ENCODE assay signal across 8 mouse cellular contexts in the genomic region with DNA sequence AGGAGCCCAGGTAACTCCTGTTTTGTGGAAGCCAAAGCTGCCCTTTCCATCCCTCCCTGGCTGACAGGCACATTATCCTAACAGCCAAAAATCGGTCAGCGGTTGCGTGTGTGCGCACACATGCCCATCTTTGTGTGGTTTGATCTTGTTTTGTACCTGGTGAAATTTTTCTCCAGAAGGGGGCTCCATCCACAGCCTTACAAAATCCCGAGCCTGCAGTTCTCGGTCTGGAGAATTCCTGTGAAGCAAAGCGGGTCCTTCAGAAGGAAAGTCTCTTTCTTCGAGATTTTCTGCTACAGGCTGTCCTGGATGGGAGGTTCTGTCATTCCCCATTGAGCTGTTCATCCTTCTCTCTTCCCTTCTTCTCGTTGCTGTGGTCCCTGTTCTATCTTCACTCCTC. TPM values are rescaled to one million over a fixed set of nuclear protein-coding genes. Genes with fewer than 3 reads are reported as not detected.
A peak's percentile ranks its signal among the peaks of the same experiment; 100 is the strongest.
DNase-seq lines count a peak whose midpoint lies in the region; ATAC-seq and TF ChIP-seq lines count a peak whose summit lies in the region.
"Had no signal": no experiment of that assay in that cellular context is flagged by ENCODE, and none has a peak within 500 bp of the region (broad histone marks: within the 10 kb centered on the region; RNA-seq: fewer than 3 reads in every experiment).

No protein-coding gene starts in this region.

- no peaks in the 10 kb centered on the region; the same call in 1 of the 2 replicates for H3K79me2 ChIP-seq in heart, adult 2 months (replicated peaks; ENCODE audit: control insufficient read depth, insufficient read depth, low read length)

- peaks cover 9% of the 10 kb centered on the region for H3K36me3 ChIP-seq in heart, adult 2 months (ENCODE audit: control insufficient read depth, insufficient read depth, low read length)
- H3K36me3 ChIP-seq in midbrain, embryonic 15.5 days (replicated peaks), result no peaks in the 10 kb centered on the region

- no peaks in the 10 kb centered on the region; the same call in 1 of the 2 replicates for H3K27me3 ChIP-seq in cerebellum, adult 2 months (ENCODE audit: control insufficient read depth, insufficient read depth, low read length)
- no peaks in the 10 kb centered on the region for H3K27me3 ChIP-seq in heart, adult 2 months (ENCODE audit: control insufficient read depth, insufficient read depth, low read length)
- H3K27me3 ChIP-seq in midbrain, embryonic 15.5 days (replicated peaks), result no peaks in the 10 kb centered on the region

- peak; percentile 46 to 58 for DNase-seq in left cerebral cortex, adult 18-20 months (ENCODE audit: low spot score in 2 of 2)
- DNase-seq in left cerebral cortex, adult 11 months (ENCODE audit: low spot score), result no peak
- peak; percentile 33 to 38 for DNase-seq in cerebellum, adult 2 months
- peak; percentile 45 to 52 for DNase-seq in heart, adult 2 months
- no peak for DNase-seq in thymus, postnatal 0 days (ENCODE audit: low spot score)
- no peak for DNase-seq in urinary bladder, postnatal 4 days (ENCODE audit: low spot score in 2 of 2)

- no peak overlapping the region for H3K27ac ChIP-seq in cerebellum, adult 2 months (ENCODE audit: insufficient read depth, low read length)
- H3K27ac ChIP-seq in heart, adult 2 months, result peak overlapping the region; percentile 92
- no peak overlapping the region for H3K27ac ChIP-seq in midbrain, embryonic 15.5 days

- peak overlapping the region; percentile 90 for H3K4me2 ChIP-seq in midbrain, embryonic 15.5 days

- intact Hi-C loops in heart, adult 2 months (cut with DNase I), result loop anchor here (1.0 to 5.0 kb wide), 5 partner anchors 65 to 565 kb away; no protein-coding TSS in a partner anchor

- no peaks in the 10 kb centered on the region for H3K9me3 ChIP-seq in midbrain, embryonic 15.5 days

- H3K4me1 ChIP-seq in cerebellum, adult 2 months (ENCODE audit: control insufficient read depth, insufficient read depth, low read length), result peaks cover 8% of the 10 kb centered on the region
- H3K4me1 ChIP-seq in heart, adult 2 months (ENCODE audit: control insufficient read depth, insufficient read depth, low read length), result peaks cover 27% of the 10 kb centered on the region
- peaks cover 36% of the 10 kb centered on the region for H3K4me1 ChIP-seq in midbrain, embryonic 15.5 days

- 28% methylated on average over 9 of the region's 9 CpGs for WGBS in cerebellum, adult 2 months
- 21% methylated on average over 9 of the region's 9 CpGs for WGBS in heart, adult 2 months
- 36% methylated on average over 9 of the region's 9 CpGs for WGBS in midbrain, embryonic 15.5 days

- TF ChIP-seq EP300 in heart, adult 2 months (IDR thresholded peaks at IDR 0.05; ENCODE audit: insufficient read depth, low read depth, low read length), result peak; percentile 61; the same call in 1 of the 2 replicates

- no peak for ATAC-seq in midbrain, embryonic 15.5 days (replicated peaks)

- TF ChIP-seq CTCF in cerebellum, adult 2 months (IDR thresholded peaks at IDR 0.05; ENCODE audit: borderline replicate concordance, insufficient read depth, low read depth, low read length), result peak; percentile 43; the same call in 1 of the 2 replicates
- TF ChIP-seq CTCF in heart, adult 2 months (IDR thresholded peaks at IDR 0.05), result peak; percentile 81

- no peak for TF ChIP-seq POLR2A in cerebellum, adult 2 months (IDR thresholded peaks at IDR 0.05; ENCODE audit: borderline replicate concordance, insufficient read depth, low read length)
- TF ChIP-seq POLR2A in heart, adult 2 months (IDR thresholded peaks at IDR 0.05; ENCODE audit: insufficient read depth, low read depth, low read length), result no peak

- no peak overlapping the region for H3K4me3 ChIP-seq in cerebellum, adult 2 months (replicated peaks; ENCODE audit: insufficient read depth, low read depth, low read length)
- H3K4me3 ChIP-seq in heart, adult 2 months, result no peak overlapping the region
- H3K4me3 ChIP-seq in midbrain, embryonic 15.5 days, result no peak overlapping the region

- H3K9ac ChIP-seq in heart, adult 2 months (ENCODE audit: low read depth, low read length), result no peak overlapping the region
- no peak overlapping the region for H3K9ac ChIP-seq in midbrain, embryonic 15.5 days

RNA-seq across cellular contexts. Expression of a gene that starts 4.0 kb away (rescaled TPM):
- 10 to 100 TPM; 68.9 to 69.9 TPM for total RNA-seq in left cerebral cortex, adult 18-20 months (2021)
- 16.2 and 18.4 TPM in 2 replicates for polyA plus RNA-seq in cerebellum, adult 2 months (2012; rRNA removed)
- total RNA-seq in heart, adult 2 months (2021), result 100 to 1,000 TPM; 162 to 163 TPM
- polyA plus RNA-seq in heart, adult 2 months (2012; rRNA removed), result 172 and 217 TPM in 2 replicates
- polyA plus RNA-seq in midbrain, embryonic 15.5 days (2015; fragmentation: Nextera tagmentation; extraction: Ambion mirVana), result 110 TPM in 2 replicates
- polyA plus RNA-seq in thymus, postnatal 0 days (2015; fragmentation: Nextera tagmentation; extraction: Ambion mirVana), result 3.0 TPM in 2 replicates
- total RNA-seq: neutrophil, adult 5-6 weeks had no signal

Comparison
In these comparisons a context has a peak if more than half of its experiments do, and no peak if none do; other contexts are left out.
1. DNase-seq: peak in left cerebral cortex, adult 18-20 months (2 of 2), cerebellum, adult 2 months (2 of 2) and heart, adult 2 months (2 of 2); none in left cerebral cortex, adult 11 months (single experiment), thymus, postnatal 0 days (single experiment) and urinary bladder, postnatal 4 days (0 of 2).